Mouse (Mus musculus): Measurements from ENCODE around the gene Bcl7b. TPM values are rescaled to one million over a fixed set of nuclear protein-coding genes. Genes with fewer than 3 reads are reported as not detected.

Gene Bcl7b
- total and polyA plus RNA-seq, 3 experiments: 44.6 to 76.0 TPM; not detected in 1

DNA sequence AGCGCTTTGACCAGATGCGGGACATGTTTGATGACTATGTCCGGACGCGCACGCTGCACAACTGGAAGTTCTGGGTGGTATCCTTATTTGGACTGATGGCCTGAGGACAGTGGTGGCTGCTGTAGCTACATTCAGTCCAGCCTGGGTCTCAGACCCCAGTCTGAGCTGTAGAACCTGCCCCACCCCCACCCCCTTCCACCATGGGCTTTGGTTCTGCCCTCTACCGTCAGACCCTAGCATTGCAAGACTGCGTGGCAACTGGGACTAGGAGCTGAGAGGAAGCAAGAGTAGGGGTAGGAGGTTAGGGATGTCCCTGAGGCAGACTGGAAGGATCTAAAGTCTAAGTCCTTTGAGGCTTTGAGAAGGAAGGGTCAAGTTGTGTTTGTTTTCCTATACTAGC is 33.5 kb upstream of the Bcl7b start (continued):
- peak; percentile 45 to 49 (median 45) for TF ChIP-seq CTCF (IDR thresholded peaks at IDR 0.05 in 2 of 3, conservative IDR thresholded peaks at IDR 0.05 in 1 of 3; ENCODE audit: control insufficient read depth in 1 of 3, insufficient read depth in 1 of 3, low read depth in 2 of 3, low read length in 3 of 3, poor library complexity in 1 of 3, severe bottlenecking in 1 of 3)
- TF ChIP-seq HCFC1 (IDR thresholded peaks at IDR 0.05; ENCODE audit: low read depth, low read length): no peak
- TF ChIP-seq MAZ (IDR thresholded peaks at IDR 0.05; ENCODE audit: low read depth, low read length): no peak

DNA sequence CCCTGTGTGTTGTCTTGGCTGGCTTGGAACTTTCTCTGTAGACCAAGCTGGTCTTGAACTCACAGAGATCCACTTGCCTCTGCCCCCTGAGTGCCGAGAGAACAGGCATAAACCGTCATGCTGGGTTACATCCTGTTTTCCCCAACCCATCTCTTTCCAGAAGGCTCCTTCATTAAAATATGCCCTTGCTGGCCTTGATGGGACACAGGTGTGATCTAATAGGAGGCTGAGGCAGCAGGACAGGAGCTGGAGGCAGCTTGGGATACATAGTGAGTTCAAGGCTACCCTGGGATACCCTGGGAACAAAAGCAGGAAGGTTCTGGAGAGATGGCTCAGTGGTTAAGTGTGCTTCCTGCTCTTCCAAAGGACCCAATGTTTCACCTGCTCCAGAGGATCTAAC is 28.2 kb upstream of the Bcl7b start:
- no peak overlapping the region for H3K4me3 ChIP-seq (ENCODE audit: control insufficient read depth in 1 of 2, insufficient read depth in 1 of 2, low read depth in 2 of 2, low read length in 2 of 2)
- no peaks in the 10 kb centered on the region for H3K79me2 ChIP-seq (ENCODE audit: control insufficient read depth, insufficient read depth, low read length, poor library complexity)
- H3K4me1 ChIP-seq (ENCODE audit: control insufficient read depth in 1 of 2, insufficient read depth in 2 of 2, low read length in 2 of 2): peaks cover 3% of the 10 kb centered on the region in 2 experiments; a peak in 3 of 4 replicates
- TF ChIP-seq MYB (IDR thresholded peaks at IDR 0.05; ENCODE audit: low read depth, low read length) (no peak), KAT2A (conservative IDR thresholded peaks at IDR 0.05; ENCODE audit: low read depth, low read length) (no peak), EP300 (IDR thresholded peaks at IDR 0.05; ENCODE audit: low read depth in 1 of 2, low read length in 2 of 2) (no peak), RCOR1 (IDR thresholded peaks at IDR 0.05; ENCODE audit: low read depth, low read length) (no peak), TCF12 (IDR thresholded peaks at IDR 0.05; ENCODE audit: low read depth, low read length) (no peak), HCFC1 (IDR thresholded peaks at IDR 0.05; ENCODE audit: low read depth, low read length) (no peak), MAFK (IDR thresholded peaks at IDR 0.05; ENCODE audit: borderline replicate concordance, low read depth, low read length) (no peak), GATA1 (IDR thresholded peaks at IDR 0.05; ENCODE audit: low read depth, low read length) (no peak), MXI1 (IDR thresholded peaks at IDR 0.05; ENCODE audit: low read depth, low read length) (no peak), ETS1 (IDR thresholded peaks at IDR 0.05; ENCODE audit: low read depth, low read length) (no peak), NELFE (IDR thresholded peaks at IDR 0.05; ENCODE audit: low read depth, low read length) (no peak), USF2 (IDR thresholded peaks at IDR 0.05; ENCODE audit: borderline replicate concordance in 1 of 2, insufficient read depth in 1 of 2, low read depth in 1 of 2, low read length in 2 of 2) (no peak)
- peaks cover 0 to 6% of the 10 kb centered on the region in 2 experiments; a peak in 2 of 4 replicates for H3K36me3 ChIP-seq (ENCODE audit: control insufficient read depth in 1 of 2, insufficient read depth in 2 of 2, low read length in 2 of 2)
- H3K27me3 ChIP-seq (ENCODE audit: control insufficient read depth in 1 of 2, insufficient read depth in 2 of 2, low read length in 2 of 2): peaks cover 3 to 10% of the 10 kb centered on the region in 2 experiments
- no peaks in the 10 kb centered on the region for H3K9me3 ChIP-seq (replicated peaks; ENCODE audit: insufficient read depth, low read length)
- no peak for DNase-seq (ENCODE audit: low read depth, low spot score)
- H3K27ac ChIP-seq (ENCODE audit: control insufficient read depth, low read depth, low read length): no peak overlapping the region
- H3K9ac ChIP-seq (ENCODE audit: control insufficient read depth, low read depth, low read length, poor library complexity, severe bottlenecking): no peak overlapping the region

DNA sequence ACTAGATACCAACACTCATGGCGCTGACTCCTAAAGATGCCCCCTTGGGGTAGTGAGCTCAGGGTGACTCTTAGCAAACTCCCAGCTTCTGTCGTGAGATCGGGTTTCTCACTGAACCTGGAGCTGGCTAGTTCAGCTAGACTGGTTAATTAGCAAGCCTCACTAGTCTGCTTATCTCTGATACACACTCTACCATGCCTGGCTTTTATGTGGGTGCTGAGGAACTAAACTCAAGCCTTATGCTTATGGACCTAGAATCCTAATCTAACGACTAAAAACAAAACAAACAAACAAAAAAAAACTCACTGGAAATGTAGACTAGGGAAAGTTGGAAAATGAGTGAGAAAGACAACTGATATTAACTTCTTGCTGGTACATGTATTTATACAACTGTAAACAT is 23.6 kb upstream of the Bcl7b start:
- 0 out of 2 replicates have a peak overlapping the region, but pooled peaks have one; percentile 4 for H3K27ac ChIP-seq (ENCODE audit: control insufficient read depth, low read depth, low read length)
- no peaks in the 10 kb centered on the region for H3K9me3 ChIP-seq (replicated peaks; ENCODE audit: insufficient read depth, low read length)
- H3K9ac ChIP-seq (ENCODE audit: control insufficient read depth, low read depth, low read length, poor library complexity, severe bottlenecking): no peak overlapping the region
- no peaks in the 10 kb centered on the region for H3K79me2 ChIP-seq (ENCODE audit: control insufficient read depth, insufficient read depth, low read length, poor library complexity)
- peaks cover 3 to 13% of the 10 kb centered on the region in 2 experiments for H3K4me1 ChIP-seq (ENCODE audit: control insufficient read depth in 1 of 2, insufficient read depth in 2 of 2, low read length in 2 of 2)
- TF ChIP-seq BHLHE40 (IDR thresholded peaks at IDR 0.05; ENCODE audit: borderline replicate concordance, low read depth, low read length) (peak; percentile 16; the same call in 1 of the 2 replicates), MAX (IDR thresholded peaks at IDR 0.05; ENCODE audit: low read length) (peak; percentile 43; the same call in 1 of the 2 replicates), SIN3A (IDR thresholded peaks at IDR 0.05; ENCODE audit: low read length) (peak; percentile 63; the same call in 1 of the 2 replicates), MYC (IDR thresholded peaks at IDR 0.05; ENCODE audit: low read depth, low read length) (peak; percentile 66; the same call in 1 of the 2 replicates), GATA1 (IDR thresholded peaks at IDR 0.05; ENCODE audit: low read depth, low read length) (peak; percentile 70), EP300 (IDR thresholded peaks at IDR 0.05; ENCODE audit: low read depth in 1 of 2, low read length in 2 of 2) (peak; percentile 68 to 78), POLR2AphosphoS5 (IDR thresholded peaks at IDR 0.05; ENCODE audit: borderline replicate concordance, low read depth, low read length) (no peak), MAFK (IDR thresholded peaks at IDR 0.05; ENCODE audit: borderline replicate concordance, low read depth, low read length) (no peak), ZC3H11A (IDR thresholded peaks at IDR 0.05; ENCODE audit: low read depth, low read length) (no peak), ZNF384 (IDR thresholded peaks at IDR 0.05; ENCODE audit: low read depth, low read length) (peak; percentile 63; the same call in 1 of the 2 replicates), ETS1 (IDR thresholded peaks at IDR 0.05; ENCODE audit: low read depth, low read length) (peak; percentile 17; the same call in 1 of the 2 replicates), TCF12 (IDR thresholded peaks at IDR 0.05; ENCODE audit: low read depth, low read length) (peak; percentile 41; the same call in 1 of the 2 replicates), MXI1 (IDR thresholded peaks at IDR 0.05; ENCODE audit: low read depth, low read length) (peak; percentile 62; the same call in 1 of the 2 replicates), TAL1 (IDR thresholded peaks at IDR 0.05; ENCODE audit: low read length) (peak; percentile 74)
- peaks cover 0 to 14% of the 10 kb centered on the region in 2 experiments; a peak in 2 of 4 replicates for H3K36me3 ChIP-seq (ENCODE audit: control insufficient read depth in 1 of 2, insufficient read depth in 2 of 2, low read length in 2 of 2)
- H3K27me3 ChIP-seq (ENCODE audit: control insufficient read depth in 1 of 2, insufficient read depth in 2 of 2, low read length in 2 of 2): peaks cover 2 to 3% of the 10 kb centered on the region in 2 experiments
- peak; percentile 80 for DNase-seq (ENCODE audit: low read depth, low spot score)
- H3K4me3 ChIP-seq (ENCODE audit: control insufficient read depth in 1 of 2, insufficient read depth in 1 of 2, low read depth in 2 of 2, low read length in 2 of 2): peak overlapping the region in 1 of 2 experiments; percentile 5; a peak in 2 of 4 replicates
